Mouse (Mus musculus): ENCODE results near the gene Fto. TPM values are rescaled to one million over a fixed set of nuclear protein-coding genes. Genes with fewer than 3 reads are reported as not detected.

Fto gene
- polyA plus RNA-seq, 1 experiment from 2014 or later, result 116 TPM

GRCm38 (mm10) chr8:91365804-91366203 is 52.5 kb downstream of the Fto start:
- H3K9ac ChIP-seq, result no peak overlapping the region
- H3K4me1 ChIP-seq, result peaks cover 30% of the 10 kb centered on the region
- H3K36me3 ChIP-seq, result no peaks in the 10 kb centered on the region
- H3K27ac ChIP-seq, result 0 out of 2 replicates have a peak overlapping the region, but pooled peaks have one; percentile 48
- H3K9me3 ChIP-seq (replicated peaks), result no peaks in the 10 kb centered on the region
- H3K27me3 ChIP-seq, result peaks cover 39% of the 10 kb centered on the region
- H3K4me2 ChIP-seq (replicated peaks), result no peak overlapping the region
- H3K4me3 ChIP-seq, result no peak overlapping the region
- peak; percentile 56; the same call in 1 of the 2 replicates for ATAC-seq (ENCODE audit: low FRiP score)

- Histone ChIP-seq H3K4me3 (no peak overlapping the region), H3K27me3 (peaks cover 28% of the 10 kb centered on the region), H3K27ac (no peak overlapping the region), H3K36me3 (no peaks in the 10 kb centered on the region), H3K4me1 (peaks cover 47% of the 10 kb centered on the region), H3K9me3 (replicated peaks) (no peaks in the 10 kb centered on the region), H3K4me2 (replicated peaks) (no peak overlapping the region), H3K9ac (no peak overlapping the region)
- WGBS, result 41% methylated on average over 12 of the region's 12 CpGs
- ATAC-seq (ENCODE audit: low FRiP score), result peak; percentile 26; the same call in 1 of the 2 replicates
Observed at GRCm38 (mm10) chr8:91370899-91371298, 57.6 kb downstream of the Fto start.

- Histone ChIP-seq H3K4me3 (no peak overlapping the region), H3K9ac (no peak overlapping the region), H3K9me3 (replicated peaks) (no peaks in the 10 kb centered on the region), H3K4me1 (peaks cover 55% of the 10 kb centered on the region), H3K4me2 (replicated peaks) (no peak overlapping the region), H3K27me3 (peaks cover 30% of the 10 kb centered on the region), H3K27ac (no peak overlapping the region), H3K36me3 (no peaks in the 10 kb centered on the region)
- WGBS, result 37% methylated on average over 4 of the region's 4 CpGs
- ATAC-seq (ENCODE audit: low FRiP score), result no peak
Observed at GRCm38 (mm10) chr8:91371995-91372394, 58.7 kb downstream of the Fto start.

GRCm38 (mm10) chr8:91372780-91373577 is 59.7 kb downstream of the Fto start:
- H3K27ac ChIP-seq, result no peak overlapping the region
- no peak for ATAC-seq (ENCODE audit: low FRiP score)
- H3K9me3 ChIP-seq (replicated peaks), result no peaks in the 10 kb centered on the region
- H3K4me1 ChIP-seq, result peaks cover 58% of the 10 kb centered on the region
- no peaks in the 10 kb centered on the region for H3K36me3 ChIP-seq
- peaks cover 22% of the 10 kb centered on the region for H3K27me3 ChIP-seq
- H3K9ac ChIP-seq, result no peak overlapping the region
- no peak overlapping the region for H3K4me2 ChIP-seq (replicated peaks)
- 53% methylated on average over 9 of the region's 9 CpGs for WGBS
- H3K4me3 ChIP-seq, result no peak overlapping the region

- Histone ChIP-seq H3K9me3 (replicated peaks) (no peaks in the 10 kb centered on the region), H3K4me2 (replicated peaks) (no peak overlapping the region), H3K4me3 (no peak overlapping the region), H3K27ac (peak overlapping the region; percentile 36; the same call in 1 of the 2 replicates), H3K9ac (no peak overlapping the region), H3K36me3 (no peaks in the 10 kb centered on the region), H3K27me3 (peaks cover 20% of the 10 kb centered on the region; the same call in 1 of the 2 replicates), H3K4me1 (peaks cover 64% of the 10 kb centered on the region)
- WGBS, result 30% methylated on average over 20 of the region's 20 CpGs
- ATAC-seq (ENCODE audit: low FRiP score), result no peak
Observed at GRCm38 (mm10) chr8:91375054-91375938, 62.0 kb downstream of the Fto start.

GRCm38 (mm10) chr8:91376785-91377184 is 63.5 kb downstream of the Fto start:
- H3K9me3 ChIP-seq (replicated peaks), result no peaks in the 10 kb centered on the region
- ATAC-seq (ENCODE audit: low FRiP score), result no peak
- H3K36me3 ChIP-seq, result no peaks in the 10 kb centered on the region
- no peak overlapping the region for H3K9ac ChIP-seq
- WGBS, result 43% methylated on average over 11 of the region's 11 CpGs
- no peak overlapping the region for H3K4me2 ChIP-seq (replicated peaks)
- H3K27ac ChIP-seq, result no peak overlapping the region
- H3K4me3 ChIP-seq, result no peak overlapping the region
- peaks cover 68% of the 10 kb centered on the region for H3K4me1 ChIP-seq
- H3K27me3 ChIP-seq, result peaks cover 22% of the 10 kb centered on the region; the same call in 1 of the 2 replicates

- Histone ChIP-seq H3K36me3 (no peaks in the 10 kb centered on the region), H3K4me2 (replicated peaks) (no peak overlapping the region), H3K9me3 (replicated peaks) (no peaks in the 10 kb centered on the region), H3K27ac (no peak overlapping the region), H3K27me3 (peaks cover 22% of the 10 kb centered on the region; the same call in 1 of the 2 replicates), H3K9ac (no peak overlapping the region), H3K4me1 (peaks cover 67% of the 10 kb centered on the region), H3K4me3 (no peak overlapping the region)
- ATAC-seq (ENCODE audit: low FRiP score), result no peak
- 50% methylated on average over 6 of the region's 6 CpGs for WGBS
Observed at GRCm38 (mm10) chr8:91377275-91377674, 64.0 kb downstream of the Fto start.

GRCm38 (mm10) chr8:91378846-91379499 is 65.6 kb downstream of the Fto start:
- Histone ChIP-seq H3K27ac (0 out of 2 replicates have a peak overlapping the region, but pooled peaks have one; percentile 40), H3K9ac (no peak overlapping the region), H3K4me1 (peaks cover 57% of the 10 kb centered on the region), H3K27me3 (peaks cover 18% of the 10 kb centered on the region; the same call in 1 of the 2 replicates), H3K4me3 (no peak overlapping the region), H3K4me2 (replicated peaks) (no peak overlapping the region), H3K36me3 (no peaks in the 10 kb centered on the region), H3K9me3 (replicated peaks) (no peaks in the 10 kb centered on the region)
- peak; percentile 66 for ATAC-seq (ENCODE audit: low FRiP score)
- WGBS, result 67% methylated on average over 13 of the region's 13 CpGs

GRCm38 (mm10) chr8:91380796-91381542 is 67.6 kb downstream of the Fto start:
- no peak overlapping the region for H3K4me2 ChIP-seq (replicated peaks)
- no peak overlapping the region for H3K9ac ChIP-seq
- ATAC-seq (ENCODE audit: low FRiP score), result no peak
- H3K9me3 ChIP-seq (replicated peaks), result no peaks in the 10 kb centered on the region
- peaks cover 46% of the 10 kb centered on the region for H3K4me1 ChIP-seq
- H3K36me3 ChIP-seq, result no peaks in the 10 kb centered on the region
- peak overlapping the region; percentile 19; the same call in 1 of the 2 replicates for H3K27ac ChIP-seq
- 23% methylated on average over 10 of the region's 10 CpGs for WGBS
- H3K27me3 ChIP-seq, result peaks cover 12% of the 10 kb centered on the region; the same call in 1 of the 2 replicates
- no peak overlapping the region for H3K4me3 ChIP-seq

- Histone ChIP-seq H3K4me3 (no peak overlapping the region), H3K9ac (0 out of 2 replicates have a peak overlapping the region, but pooled peaks have one; percentile 1), H3K27ac (peak overlapping the region; percentile 19; the same call in 1 of the 2 replicates), H3K4me2 (replicated peaks) (0 out of 2 replicates have a peak overlapping the region, but pooled peaks have one; percentile 7), H3K4me1 (peaks cover 39% of the 10 kb centered on the region), H3K9me3 (replicated peaks) (no peaks in the 10 kb centered on the region), H3K36me3 (no peaks in the 10 kb centered on the region), H3K27me3 (0 out of 2 replicates have a peak, but pooled peaks cover 7% of the 10 kb centered on the region)
- no peak for ATAC-seq (ENCODE audit: low FRiP score)
- WGBS, result 18% methylated on average over 7 of the region's 7 CpGs
Observed at GRCm38 (mm10) chr8:91381543-91382106, 68.3 kb downstream of the Fto start.

GRCm38 (mm10) chr8:91383210-91383609 is 69.9 kb downstream of the Fto start:
- Histone ChIP-seq H3K27ac (no peak overlapping the region), H3K4me3 (no peak overlapping the region), H3K36me3 (no peaks in the 10 kb centered on the region), H3K9me3 (replicated peaks) (no peaks in the 10 kb centered on the region), H3K9ac (no peak overlapping the region), H3K27me3 (0 out of 2 replicates have a peak, but pooled peaks cover 7% of the 10 kb centered on the region), H3K4me2 (replicated peaks) (no peak overlapping the region), H3K4me1 (peaks cover 33% of the 10 kb centered on the region)
- WGBS, result 84% methylated on average over 3 of the region's 3 CpGs
- ATAC-seq (ENCODE audit: low FRiP score), result no peak

Data from hindbrain, embryonic 12.5 days (tissue).